In genomic region chr19:40459338-40459737, GRCm38 (mm10) we compare ENCODE assay signal across 18 mouse cellular contexts.
"Had no signal": no experiment of that assay in that cellular context is flagged by ENCODE, and none has a peak within 500 bp of the region (broad histone marks: within the 10 kb centered on the region; RNA-seq: fewer than 3 reads in every experiment).

No protein-coding gene starts in this region.

- H3K36me3 ChIP-seq: liver, embryonic 13.5 days; midbrain, embryonic 10.5 days; midbrain, embryonic 13.5 days; neural tube, embryonic 12.5 days; neural tube, embryonic 15.5 days had no signal

- DNase-seq: kidney, adult 11 months; kidney, adult 8-10 months; kidney, postnatal 14 days; kidney, postnatal 4 days; layer of hippocampus, adult 9-11 months; layer of hippocampus, postnatal 36 days; liver, embryonic 13.5 days; right cerebral cortex, postnatal 4 days; thymus, adult 2 months; thymus, postnatal 14 days; thymus, postnatal 4 days had no signal

- H3K9me3 ChIP-seq: liver, embryonic 13.5 days; megakaryocyte, embryonic 14.5 days; midbrain, embryonic 10.5 days; midbrain, embryonic 13.5 days; neural tube, embryonic 12.5 days; neural tube, embryonic 15.5 days had no signal

- H3K4me2 ChIP-seq: liver, embryonic 13.5 days; midbrain, embryonic 13.5 days; neural tube, embryonic 12.5 days; neural tube, embryonic 15.5 days had no signal

- H3K4me3 ChIP-seq: left cerebral cortex, adult 2 months; liver, embryonic 13.5 days; megakaryocyte, embryonic 14.5 days; midbrain, embryonic 10.5 days; midbrain, embryonic 13.5 days; neural tube, embryonic 12.5 days; neural tube, embryonic 15.5 days had no signal

- H3K4me1 ChIP-seq: midbrain, embryonic 10.5 days had no signal

- H3K27ac ChIP-seq: left cerebral cortex, adult 2 months; liver, embryonic 13.5 days; midbrain, embryonic 10.5 days; neural tube, embryonic 12.5 days; neural tube, embryonic 15.5 days; stomach, postnatal 0 days had no signal

- H3K27me3 ChIP-seq: liver, embryonic 13.5 days; midbrain, embryonic 13.5 days; neural tube, embryonic 12.5 days; neural tube, embryonic 15.5 days had no signal

- H3K9ac ChIP-seq: liver, embryonic 13.5 days; midbrain, embryonic 13.5 days; neural tube, embryonic 12.5 days; neural tube, embryonic 15.5 days had no signal
